ENCODE assay signal across 14 mouse cellular contexts in genomic region chr12:117156256-117156655, GRCm38 (mm10).
DNase-seq lines count a peak whose midpoint lies in the region; ATAC-seq and TF ChIP-seq lines count a peak whose summit lies in the region.
"Had no signal": no experiment of that assay in that cellular context is flagged by ENCODE, and none has a peak within 500 bp of the region (broad histone marks: within the 10 kb centered on the region; RNA-seq: fewer than 3 reads in every experiment).

No protein-coding gene starts in this region.

- no peaks in the 10 kb centered on the region for H3K9me3 ChIP-seq in heart, embryonic 10.5 days
- H3K9me3 ChIP-seq in forebrain, postnatal 0 days (ENCODE audit: low read length): no peaks in the 10 kb centered on the region
- no peaks in the 10 kb centered on the region for H3K9me3 ChIP-seq in limb, embryonic 13.5 days
- H3K9me3 ChIP-seq in neural tube, embryonic 14.5 days (ENCODE audit: control insufficient read depth, low read length): no peaks in the 10 kb centered on the region

- peaks cover 44% of the 10 kb centered on the region for H3K4me1 ChIP-seq in heart, embryonic 10.5 days
- peaks cover 26% of the 10 kb centered on the region for H3K4me1 ChIP-seq in forebrain, postnatal 0 days (ENCODE audit: insufficient read depth)
- H3K4me1 ChIP-seq in limb, embryonic 13.5 days: peaks cover 59% of the 10 kb centered on the region
- peaks cover 56% of the 10 kb centered on the region for H3K4me1 ChIP-seq in neural tube, embryonic 14.5 days (ENCODE audit: control insufficient read depth, insufficient read depth, low read length)

- ATAC-seq in forebrain, postnatal 0 days: no peak
- ATAC-seq in limb, embryonic 13.5 days (ENCODE audit: low FRiP score, low read depth): no peak
- ATAC-seq in neural tube, embryonic 14.5 days (ENCODE audit: low read depth): no peak

- no peak for DNase-seq in heart, embryonic 10.5 days (ENCODE audit: low spot score)
- no peak for DNase-seq in heart, adult 8-10 months (ENCODE audit: low spot score)
- DNase-seq in forebrain, postnatal 0 days: peak; percentile 42
- DNase-seq in thymus, postnatal 14 days: no peak
- no peak for DNase-seq in spleen, postnatal 4 days (ENCODE audit: low spot score in 2 of 2)
- no peak for DNase-seq in left cerebral cortex, adult 9 months (ENCODE audit: low spot score in 2 of 2)
- DNase-seq: adrenal gland, adult 2 months; cerebellum, postnatal 25 days; heart, adult 18-20 months; heart, postnatal 14 days; kidney, adult 11 months; left cerebral cortex, postnatal 4 days had no signal

- H3K4me2 ChIP-seq in forebrain, postnatal 0 days (ENCODE audit: low read depth): peak overlapping the region; percentile 85
- H3K4me2 ChIP-seq in limb, embryonic 13.5 days (replicated peaks): no peak overlapping the region; the same call in 1 of the 2 replicates
- peak overlapping the region; percentile 67 for H3K4me2 ChIP-seq in neural tube, embryonic 14.5 days (ENCODE audit: low read depth, low read length)

- peak overlapping the region; percentile 80 for H3K9ac ChIP-seq in forebrain, postnatal 0 days
- H3K9ac ChIP-seq in limb, embryonic 13.5 days: no peak overlapping the region
- H3K9ac ChIP-seq in neural tube, embryonic 14.5 days (replicated peaks; ENCODE audit: low read depth, low read length): peak overlapping the region; percentile 59

- H3K27ac ChIP-seq in heart, embryonic 10.5 days: no peak overlapping the region
- peak overlapping the region; percentile 87 for H3K27ac ChIP-seq in forebrain, postnatal 0 days (ENCODE audit: low read depth, low read length)
- no peak overlapping the region for H3K27ac ChIP-seq in limb, embryonic 13.5 days
- H3K27ac ChIP-seq in neural tube, embryonic 14.5 days (ENCODE audit: low read depth, low read length): no peak overlapping the region

- 22% methylated on average over 5 of the region's 5 CpGs for WGBS in heart, embryonic 10.5 days
- 12% methylated on average over 5 of the region's 5 CpGs for WGBS in forebrain, postnatal 0 days
- WGBS in limb, embryonic 13.5 days: 28% methylated on average over 5 of the region's 5 CpGs
- 19% methylated on average over 5 of the region's 5 CpGs for WGBS in neural tube, embryonic 14.5 days

- TF ChIP-seq CTCF in forebrain, postnatal 0 days (IDR thresholded peaks at IDR 0.05; ENCODE audit: low read depth): no peak

- peak overlapping the region; percentile 16; the same call in 1 of the 2 replicates for H3K4me3 ChIP-seq in heart, embryonic 10.5 days
- peak overlapping the region; percentile 67 for H3K4me3 ChIP-seq in forebrain, postnatal 0 days (ENCODE audit: low read depth, low read length)
- 0 out of 2 replicates have a peak overlapping the region, but pooled peaks have one; percentile 64 for H3K4me3 ChIP-seq in limb, embryonic 13.5 days
- peak overlapping the region; percentile 50 for H3K4me3 ChIP-seq in neural tube, embryonic 14.5 days (ENCODE audit: low read depth, low read length)

- H3K27me3 ChIP-seq in heart, embryonic 10.5 days (ENCODE audit: insufficient read depth, poor library complexity, severe bottlenecking): peaks cover 100% of the 10 kb centered on the region
- H3K27me3 ChIP-seq in forebrain, postnatal 0 days (ENCODE audit: insufficient read depth, low read length): peaks cover 15% of the 10 kb centered on the region; the same call in 1 of the 2 replicates
- H3K27me3 ChIP-seq in limb, embryonic 13.5 days: peaks cover 99% of the 10 kb centered on the region
- peaks cover 46% of the 10 kb centered on the region for H3K27me3 ChIP-seq in neural tube, embryonic 14.5 days (ENCODE audit: control insufficient read depth, insufficient read depth, low read length)

- H3K36me3 ChIP-seq in heart, embryonic 10.5 days: no peaks in the 10 kb centered on the region
- H3K36me3 ChIP-seq in forebrain, postnatal 0 days (ENCODE audit: insufficient read depth): no peaks in the 10 kb centered on the region
- no peaks in the 10 kb centered on the region for H3K36me3 ChIP-seq in limb, embryonic 13.5 days
- H3K36me3 ChIP-seq in neural tube, embryonic 14.5 days (ENCODE audit: control insufficient read depth, insufficient read depth, low read length): no peaks in the 10 kb centered on the region

Comparison
In these comparisons a context has a peak if more than half of its experiments do, and no peak if none do; other contexts are left out.
1. H3K4me3 ChIP-seq: peak in every context shown above with its lines; median percentile 67 in forebrain, postnatal 0 days; 64 in limb, embryonic 13.5 days; 50 in neural tube, embryonic 14.5 days; 16 in heart, embryonic 10.5 days.